Mouse (Mus musculus): ENCODE data around the gene Miga1. TPM values are rescaled to one million over a fixed set of nuclear protein-coding genes. Genes with fewer than 3 reads are reported as not detected.
A peak's percentile ranks its signal among the peaks of the same experiment; 100 is the strongest.

Gene Miga1
- polyA plus RNA-seq, 1 experiment from 2014 or later, result 15.7 TPM

DNA sequence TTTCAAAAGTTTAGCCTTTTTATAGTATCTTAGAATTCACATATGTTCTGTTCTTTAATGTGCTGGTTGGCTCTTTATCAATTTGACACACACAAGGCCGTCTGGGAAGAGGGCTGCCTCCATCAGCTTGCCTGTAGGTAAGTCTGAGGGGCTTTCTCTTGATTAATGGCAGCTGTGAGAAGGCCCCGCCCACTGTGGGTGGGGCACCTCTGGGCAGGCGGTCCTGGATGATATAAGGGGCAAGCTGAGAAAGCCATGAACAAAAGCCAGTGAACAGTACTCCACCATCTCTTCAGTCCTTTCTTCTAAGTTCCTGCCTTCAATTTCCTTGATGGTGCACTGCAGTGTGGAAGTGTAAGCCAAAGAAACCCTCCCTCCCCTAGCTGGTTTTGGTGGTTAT is 58.1 kb downstream of the Miga1 start:
- no peak for ATAC-seq (ENCODE audit: low read depth)
- H3K9ac ChIP-seq (ENCODE audit: low read length), result no peak overlapping the region
- no peak overlapping the region for H3K4me2 ChIP-seq (ENCODE audit: low read depth, low read length)
- H3K27me3 ChIP-seq (ENCODE audit: control insufficient read depth, insufficient read depth, low read depth, low read length), result no peaks in the 10 kb centered on the region
- H3K9me3 ChIP-seq (ENCODE audit: control insufficient read depth, low read length), result no peaks in the 10 kb centered on the region
- H3K36me3 ChIP-seq (ENCODE audit: control insufficient read depth, insufficient read depth, low read length), result no peaks in the 10 kb centered on the region
- no peaks in the 10 kb centered on the region; the same call in 1 of the 2 replicates for H3K4me1 ChIP-seq (replicated peaks; ENCODE audit: control insufficient read depth, insufficient read depth, low read length)
- WGBS, result 44% methylated on average over 3 of the region's 3 CpGs
- no peak overlapping the region for H3K27ac ChIP-seq (ENCODE audit: low read length)
- H3K4me3 ChIP-seq (ENCODE audit: low read length), result no peak overlapping the region

DNA sequence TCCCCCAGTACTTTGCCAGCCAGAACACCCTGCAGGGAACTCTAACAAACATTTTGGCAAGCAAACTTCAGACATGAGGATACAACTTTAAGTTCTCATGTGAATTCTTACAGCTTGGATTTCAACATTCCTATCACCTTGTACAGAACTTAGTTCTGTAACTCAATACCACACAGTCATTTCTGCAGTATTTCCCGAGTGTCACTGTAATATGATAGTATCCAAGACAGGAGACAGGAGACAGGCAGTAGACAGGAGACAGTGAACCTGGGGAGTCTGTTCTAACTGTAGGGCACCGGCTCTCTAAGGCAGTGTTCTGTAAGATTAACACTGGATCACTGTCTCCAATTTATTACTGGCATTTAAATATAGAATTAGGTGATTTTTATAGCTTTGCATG is 61.8 kb downstream of the Miga1 start:
- H3K27ac ChIP-seq (ENCODE audit: low read length), result no peak overlapping the region
- WGBS, result 45% methylated on average over 2 of the region's 2 CpGs
- ATAC-seq (ENCODE audit: low read depth), result 0 out of 2 replicates have a peak, but pooled peaks have one; percentile 31

DNA sequence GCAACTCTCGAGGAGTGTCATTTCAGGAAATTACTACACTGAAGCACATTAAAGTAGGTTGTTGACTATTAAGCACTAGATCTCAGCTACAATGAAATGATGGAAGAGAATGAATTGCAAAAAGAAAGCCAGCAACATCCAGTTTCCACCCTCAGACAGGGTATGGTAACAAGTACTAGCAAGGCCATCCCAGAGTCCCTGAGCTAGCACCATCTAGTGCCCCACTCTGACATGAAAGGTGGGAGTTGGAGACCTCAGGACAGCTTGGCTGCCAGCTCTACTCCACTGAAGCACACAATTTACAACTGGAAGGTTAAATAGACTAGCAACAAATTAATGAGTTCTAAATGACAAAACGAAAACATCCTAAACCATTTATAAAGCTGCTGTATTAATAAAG is 62.3 kb downstream of the Miga1 start:
- 75% methylated on average over 2 of the region's 2 CpGs for WGBS
- no peak for ATAC-seq (ENCODE audit: low read depth)
- no peak overlapping the region for H3K27ac ChIP-seq (ENCODE audit: low read length)

More for the DNA sequence above, 61.8 kb downstream of the Miga1 start:
- Histone ChIP-seq H3K4me3 (ENCODE audit: low read length) (no peak overlapping the region), H3K4me1 (replicated peaks; ENCODE audit: control insufficient read depth, insufficient read depth, low read length) (no peaks in the 10 kb centered on the region; the same call in 1 of the 2 replicates), H3K9me3 (ENCODE audit: control insufficient read depth, low read length) (no peaks in the 10 kb centered on the region), H3K27me3 (ENCODE audit: control insufficient read depth, insufficient read depth, low read depth, low read length) (no peaks in the 10 kb centered on the region), H3K4me2 (ENCODE audit: low read depth, low read length) (no peak overlapping the region), H3K36me3 (ENCODE audit: control insufficient read depth, insufficient read depth, low read length) (peaks cover 4% of the 10 kb centered on the region; the same call in 1 of the 2 replicates), H3K9ac (ENCODE audit: low read length) (no peak overlapping the region)

DNA sequence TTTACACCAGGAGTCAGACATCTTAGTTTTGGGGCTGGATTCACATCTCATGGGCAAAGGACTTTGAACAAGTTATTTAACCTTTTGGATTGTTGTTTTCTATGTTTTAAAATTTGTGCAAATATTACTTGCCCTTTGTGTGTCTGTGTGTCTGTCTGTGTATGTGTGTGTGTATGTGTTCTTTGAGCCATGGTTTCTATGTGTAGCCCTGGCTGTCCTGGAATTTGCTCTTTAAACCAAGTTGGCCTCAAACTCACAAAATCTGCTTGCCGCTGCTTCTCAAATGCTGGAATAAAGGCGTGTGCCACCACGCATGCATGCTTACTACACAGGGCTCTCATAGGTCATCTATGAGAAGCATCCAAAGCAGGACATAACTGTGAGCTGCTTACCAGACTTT is 63.3 kb downstream of the Miga1 start:
- no peak overlapping the region for H3K4me3 ChIP-seq (ENCODE audit: low read length)
- H3K27me3 ChIP-seq (ENCODE audit: control insufficient read depth, insufficient read depth, low read depth, low read length), result no peaks in the 10 kb centered on the region
- H3K36me3 ChIP-seq (ENCODE audit: control insufficient read depth, insufficient read depth, low read length), result peaks cover 4% of the 10 kb centered on the region; the same call in 1 of the 2 replicates
- no peaks in the 10 kb centered on the region for H3K9me3 ChIP-seq (ENCODE audit: control insufficient read depth, low read length)
- no peaks in the 10 kb centered on the region; the same call in 1 of the 2 replicates for H3K4me1 ChIP-seq (replicated peaks; ENCODE audit: control insufficient read depth, insufficient read depth, low read length)
- no peak for ATAC-seq (ENCODE audit: low read depth)
- no peak overlapping the region for H3K9ac ChIP-seq (ENCODE audit: low read length)
- H3K27ac ChIP-seq (ENCODE audit: low read length), result no peak overlapping the region
- 95% methylated on average over 3 of the region's 3 CpGs for WGBS
- H3K4me2 ChIP-seq (ENCODE audit: low read depth, low read length), result no peak overlapping the region

More for the DNA sequence above, 62.3 kb downstream of the Miga1 start:
- no peaks in the 10 kb centered on the region for H3K9me3 ChIP-seq (ENCODE audit: control insufficient read depth, low read length)
- H3K27me3 ChIP-seq (ENCODE audit: control insufficient read depth, insufficient read depth, low read depth, low read length), result no peaks in the 10 kb centered on the region
- no peak overlapping the region for H3K4me3 ChIP-seq (ENCODE audit: low read length)
- no peaks in the 10 kb centered on the region; the same call in 1 of the 2 replicates for H3K4me1 ChIP-seq (replicated peaks; ENCODE audit: control insufficient read depth, insufficient read depth, low read length)
- H3K36me3 ChIP-seq (ENCODE audit: control insufficient read depth, insufficient read depth, low read length), result peaks cover 4% of the 10 kb centered on the region; the same call in 1 of the 2 replicates
- no peak overlapping the region for H3K9ac ChIP-seq (ENCODE audit: low read length)
- no peak overlapping the region for H3K4me2 ChIP-seq (ENCODE audit: low read depth, low read length)

DNA sequence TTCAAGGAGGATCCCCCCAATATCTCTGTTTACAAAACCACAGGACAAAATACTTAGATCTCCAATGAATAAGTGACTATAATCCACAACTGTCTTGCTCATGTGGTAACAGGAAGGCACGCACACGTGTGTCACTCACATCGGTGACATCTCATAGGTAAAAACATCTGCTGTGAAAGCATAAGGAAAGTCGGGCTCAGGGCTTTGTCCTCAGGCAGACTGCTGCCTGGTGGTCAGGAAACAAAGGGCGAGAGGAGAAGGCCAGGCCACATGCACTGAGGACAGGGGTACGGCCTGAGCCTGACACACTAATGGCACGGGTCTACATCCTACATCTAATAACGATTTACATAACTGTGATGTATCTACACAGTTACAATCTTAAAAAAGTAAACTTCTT is 65.2 kb downstream of the Miga1 start:
- no peaks in the 10 kb centered on the region; the same call in 1 of the 2 replicates for H3K4me1 ChIP-seq (replicated peaks; ENCODE audit: control insufficient read depth, insufficient read depth, low read length)
- H3K9me3 ChIP-seq (ENCODE audit: control insufficient read depth, low read length), result no peaks in the 10 kb centered on the region
- H3K27me3 ChIP-seq (ENCODE audit: control insufficient read depth, insufficient read depth, low read depth, low read length), result no peaks in the 10 kb centered on the region
- H3K9ac ChIP-seq (ENCODE audit: low read length), result no peak overlapping the region
- WGBS, result 68% methylated on average over 8 of the region's 8 CpGs
- H3K27ac ChIP-seq (ENCODE audit: low read length), result no peak overlapping the region
- no peak overlapping the region for H3K4me2 ChIP-seq (ENCODE audit: low read depth, low read length)
- H3K4me3 ChIP-seq (ENCODE audit: low read length), result no peak overlapping the region
- ATAC-seq (ENCODE audit: low read depth), result no peak
- peaks cover 4% of the 10 kb centered on the region; the same call in 1 of the 2 replicates for H3K36me3 ChIP-seq (ENCODE audit: control insufficient read depth, insufficient read depth, low read length)

DNA sequence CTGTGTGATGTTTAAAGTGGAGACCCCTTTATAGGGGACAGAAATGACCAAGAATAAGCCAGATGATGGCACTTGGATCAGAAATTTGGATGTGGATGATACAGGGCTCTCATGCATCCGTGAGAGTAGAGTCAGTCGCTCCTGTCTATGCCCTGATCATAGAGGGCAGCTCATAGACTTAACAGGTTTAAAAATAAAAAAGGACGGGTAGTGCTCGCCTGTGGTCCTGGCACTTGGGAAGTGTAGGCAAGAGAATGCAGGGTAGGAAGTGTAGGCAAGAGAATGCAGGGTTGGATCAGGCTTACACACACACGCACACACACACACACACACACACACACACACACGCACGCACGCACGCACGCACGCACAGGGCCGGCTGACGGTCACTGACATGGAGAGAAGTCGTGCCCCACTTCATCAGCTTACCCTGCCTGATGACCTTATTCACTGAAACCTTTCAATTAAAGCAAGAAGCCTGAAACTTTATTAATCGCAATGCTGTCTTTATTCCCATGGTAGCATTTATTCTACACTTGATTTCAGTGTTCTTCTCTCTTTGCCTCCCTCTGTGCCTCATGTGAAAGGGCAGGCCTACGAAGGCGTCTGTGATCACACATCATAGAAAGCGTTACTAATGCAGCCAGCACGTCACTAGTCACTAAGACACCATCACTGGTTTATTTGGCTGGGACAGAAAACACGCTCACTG is 67.1 kb downstream of the Miga1 start:
- ATAC-seq (ENCODE audit: low read depth), result no peak
- H3K27me3 ChIP-seq (ENCODE audit: control insufficient read depth, insufficient read depth, low read depth, low read length), result no peaks in the 10 kb centered on the region
- no peak overlapping the region for H3K9ac ChIP-seq (ENCODE audit: low read length)
- H3K4me2 ChIP-seq (ENCODE audit: low read depth, low read length), result no peak overlapping the region
- peaks cover 4% of the 10 kb centered on the region; the same call in 1 of the 2 replicates for H3K36me3 ChIP-seq (ENCODE audit: control insufficient read depth, insufficient read depth, low read length)
- H3K4me1 ChIP-seq (replicated peaks; ENCODE audit: control insufficient read depth, insufficient read depth, low read length), result no peaks in the 10 kb centered on the region
- no peak overlapping the region for H3K4me3 ChIP-seq (ENCODE audit: low read length)
- no peaks in the 10 kb centered on the region for H3K9me3 ChIP-seq (ENCODE audit: control insufficient read depth, low read length)
- 74% methylated on average over 20 of the region's 20 CpGs for whole genome bisulfite sequencing
- no peak overlapping the region for H3K27ac ChIP-seq (ENCODE audit: low read length)

DNA sequence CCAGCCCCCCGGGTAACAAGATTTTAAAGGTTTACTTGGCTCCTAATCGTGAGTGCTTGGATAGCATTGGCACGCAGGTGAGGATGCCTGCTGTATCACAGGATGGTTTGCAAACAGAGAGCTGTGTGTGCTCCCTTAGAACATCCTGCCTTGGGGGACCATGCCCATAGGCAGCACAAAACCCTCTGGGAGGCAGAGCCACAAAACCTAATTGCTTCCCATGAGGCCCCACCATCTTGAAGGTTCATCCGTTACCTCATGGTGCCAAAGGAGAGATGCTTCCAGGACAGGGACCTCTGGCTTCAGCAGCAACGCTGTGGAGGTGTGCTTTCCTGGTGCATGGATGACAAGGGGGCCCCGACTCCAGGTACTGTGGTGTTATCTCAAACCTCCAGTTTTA is 68.3 kb downstream of the Miga1 start:
- WGBS, result 78% methylated on average over 6 of the region's 6 CpGs
- Histone ChIP-seq H3K9me3 (ENCODE audit: control insufficient read depth, low read length) (no peaks in the 10 kb centered on the region), H3K9ac (ENCODE audit: low read length) (no peak overlapping the region), H3K27me3 (ENCODE audit: control insufficient read depth, insufficient read depth, low read depth, low read length) (no peaks in the 10 kb centered on the region; the same call in 1 of the 2 replicates), H3K36me3 (ENCODE audit: control insufficient read depth, insufficient read depth, low read length) (peaks cover 4% of the 10 kb centered on the region; the same call in 1 of the 2 replicates), H3K27ac (ENCODE audit: low read length) (no peak overlapping the region), H3K4me1 (replicated peaks; ENCODE audit: control insufficient read depth, insufficient read depth, low read length) (no peaks in the 10 kb centered on the region), H3K4me2 (ENCODE audit: low read depth, low read length) (no peak overlapping the region), H3K4me3 (ENCODE audit: low read length) (no peak overlapping the region)
- no peak for ATAC-seq (ENCODE audit: low read depth)

DNA sequence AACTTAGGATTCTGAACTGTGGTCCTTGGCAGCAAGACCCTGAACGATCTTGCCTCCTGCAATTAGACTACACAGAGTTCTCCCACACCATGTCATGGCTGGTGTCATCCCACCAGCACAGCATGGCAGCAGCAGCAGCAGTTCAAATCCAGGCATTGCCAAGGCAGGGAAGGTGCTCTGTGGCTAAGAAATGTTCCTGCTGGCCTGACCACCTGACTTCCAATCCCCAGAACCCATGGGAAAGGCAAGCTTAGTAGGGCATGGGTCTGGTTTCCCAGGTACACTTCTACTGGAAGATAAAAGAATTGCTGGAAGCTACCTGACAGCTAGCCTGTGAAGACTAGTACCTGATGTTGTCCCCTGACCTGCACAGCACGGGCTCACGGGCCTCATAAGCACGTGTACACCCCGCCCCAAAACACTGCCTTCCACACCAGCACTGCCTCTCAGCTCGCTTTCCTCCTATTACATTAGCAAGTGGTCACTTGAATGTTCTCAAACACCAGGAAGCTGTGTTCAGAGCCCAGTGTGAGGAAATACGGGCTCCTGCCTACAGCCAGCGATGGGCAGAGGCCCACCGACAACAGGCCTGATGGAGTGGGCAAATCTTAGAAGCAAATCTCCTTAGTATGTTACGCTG is 69.0 kb downstream of the Miga1 start:
- Histone ChIP-seq H3K9ac (ENCODE audit: low read length) (no peak overlapping the region), H3K27me3 (ENCODE audit: control insufficient read depth, insufficient read depth, low read depth, low read length) (no peaks in the 10 kb centered on the region; the same call in 1 of the 2 replicates), H3K27ac (ENCODE audit: low read length) (no peak overlapping the region), H3K9me3 (ENCODE audit: control insufficient read depth, low read length) (no peaks in the 10 kb centered on the region), H3K36me3 (ENCODE audit: control insufficient read depth, insufficient read depth, low read length) (peaks cover 2% of the 10 kb centered on the region; the same call in 1 of the 2 replicates), H3K4me1 (replicated peaks; ENCODE audit: control insufficient read depth, insufficient read depth, low read length) (peaks cover 6% of the 10 kb centered on the region; the same call in 1 of the 2 replicates), H3K4me3 (ENCODE audit: low read length) (no peak overlapping the region), H3K4me2 (ENCODE audit: low read depth, low read length) (no peak overlapping the region)
- WGBS, result 69% methylated on average over 10 of the region's 10 CpGs
- no peak for ATAC-seq (ENCODE audit: low read depth)

DNA sequence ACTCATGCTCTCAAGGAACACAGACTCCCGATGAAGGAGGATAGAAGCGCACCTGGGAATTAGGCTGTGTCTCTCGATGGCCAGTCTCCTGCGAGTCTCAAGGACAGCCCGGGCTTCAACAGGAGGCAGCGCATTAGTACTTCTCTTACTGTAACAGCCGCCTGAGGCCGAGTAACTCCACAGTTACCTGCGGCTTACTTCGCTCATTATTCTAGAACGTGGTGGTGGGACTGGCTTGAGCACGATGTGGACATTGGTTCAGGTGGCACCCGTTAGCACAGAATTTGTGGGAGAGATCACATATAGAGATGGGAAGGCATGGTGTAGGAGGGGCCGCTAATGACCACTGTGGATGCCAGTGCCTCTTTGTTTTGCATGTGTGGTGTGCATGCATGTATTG is 72.1 kb downstream of the Miga1 start:
- Histone ChIP-seq H3K4me3 (ENCODE audit: low read length) (no peak overlapping the region), H3K9me3 (ENCODE audit: control insufficient read depth, low read length) (no peaks in the 10 kb centered on the region), H3K27me3 (ENCODE audit: control insufficient read depth, insufficient read depth, low read depth, low read length) (no peaks in the 10 kb centered on the region; the same call in 1 of the 2 replicates), H3K27ac (ENCODE audit: low read length) (no peak overlapping the region), H3K36me3 (ENCODE audit: control insufficient read depth, insufficient read depth, low read length) (no peaks in the 10 kb centered on the region), H3K9ac (ENCODE audit: low read length) (no peak overlapping the region), H3K4me1 (replicated peaks; ENCODE audit: control insufficient read depth, insufficient read depth, low read length) (peaks cover 7% of the 10 kb centered on the region; the same call in 1 of the 2 replicates), H3K4me2 (ENCODE audit: low read depth, low read length) (no peak overlapping the region)
- no peak for ATAC-seq (ENCODE audit: low read depth)
- WGBS, result 91% methylated on average over 14 of the region's 14 CpGs

Measured in lung, embryonic 16.5 days (tissue).